Mouse (Mus musculus): ENCODE data around the gene Rasgrp2.

GRCm38 (mm10) chr19:6401951-6402350 is 2.8 kb downstream of the Rasgrp2 start:
- TF ChIP-seq MAX (IDR thresholded peaks at IDR 0.05) (no peak), MYOG (IDR thresholded peaks at IDR 0.05; ENCODE audit: control insufficient read depth, extremely low read depth, insufficient read length) (no peak), CTCF (IDR thresholded peaks at IDR 0.05; ENCODE audit: control insufficient read depth, insufficient read depth, insufficient read length) (no peak), MYOD1 (IDR thresholded peaks at IDR 0.05; ENCODE audit: control insufficient read depth, insufficient read length, low read depth) (no peak), CEBPB (IDR thresholded peaks at IDR 0.05; ENCODE audit: low read depth) (no peak)

Measured in C2C12 (cell line).